Mouse (Mus musculus) myocyte (in vitro differentiated cells): ENCODE data around the gene Plxnd1.

Source experiments
- E2F4 ChIP-seq: IDR thresholded peaks from one replicate; pipeline ENCODE4 v1.6.1; 2011; ENCODE audit warnings: mild to moderate bottlenecking, control low read depth, moderate library complexity; ENCODE audit not compliant: insufficient read depth
- MAX ChIP-seq: IDR thresholded peaks from one replicate; pipeline ENCODE4 v1.6.1; 2011; ENCODE audit warnings: low read depth, mild to moderate bottlenecking, control low read depth
- MYOD1 ChIP-seq, 3 experiments: IDR thresholded peaks; one replicate each; pipeline ENCODE4 v1.6.1; 2011; ENCODE audit warnings: control low read depth in 2 of 3, low read depth in 2 of 3, mild to moderate bottlenecking in 2 of 3, moderate library complexity in 1 of 3; ENCODE audit not compliant: insufficient read length in 2 of 3, control insufficient read depth in 1 of 3
- POLR2A ChIP-seq: IDR thresholded peaks from one replicate; pipeline ENCODE4 v1.6.1; 2011; ENCODE audit warnings: low read depth, mild to moderate bottlenecking, control low read depth, moderate library complexity; ENCODE audit not compliant: insufficient read length
- POLR2AphosphoS2 ChIP-seq: IDR thresholded peaks from one replicate; pipeline ENCODE4 v1.6.1; 2011; ENCODE audit warnings: low read depth, control low read depth; ENCODE audit not compliant: insufficient read length
- REST ChIP-seq: IDR thresholded peaks from one replicate; pipeline ENCODE4 v1.6.1; 2011; ENCODE audit warnings: mild to moderate bottlenecking, control low read depth, moderate library complexity; ENCODE audit not compliant: insufficient read depth, insufficient read length

GRCm38 (mm10) chr6:115987096-115987747 lies 7.6 kb downstream of the Plxnd1 start:
- TF ChIP-seq REST (no peak), POLR2A (no peak), POLR2AphosphoS2 (no peak), E2F4 (no peak), MYOD1 (IDR thresholded peaks at IDR 0.05; ENCODE audit: control insufficient read depth in 1 of 3, insufficient read length in 2 of 3, low read depth in 2 of 3) (no peak), MAX (no peak)
